Mouse (Mus musculus): ENCODE data around the gene Rxfp2. TPM values are rescaled to one million over a fixed set of nuclear protein-coding genes. Genes with fewer than 3 reads are reported as not detected.

Rxfp2 gene
- total and polyA plus RNA-seq, 3 experiments = 0.16 TPM; not detected in 2

GRCm38 (mm10) chr5:150079866-150080797 lies 61.7 kb downstream of the Rxfp2 start:
- Histone ChIP-seq H3K4me3 (ENCODE audit: low read depth, low read length) (no peak overlapping the region), H3K4me1 (ENCODE audit: insufficient read depth, low read depth, low read length) (no peaks in the 10 kb centered on the region), H3K27me3 (ENCODE audit: insufficient read depth, low read length) (no peaks in the 10 kb centered on the region), H3K9me3 (replicated peaks) (peaks cover 35% of the 10 kb centered on the region), H3K36me3 (replicated peaks) (no peaks in the 10 kb centered on the region)
- no peak for TF ChIP-seq POLR2AphosphoS5 (IDR thresholded peaks at IDR 0.05; ENCODE audit: insufficient replicate concordance, low read depth, low read length)
- no peak for TF ChIP-seq TAL1 (conservative IDR thresholded peaks at IDR 0.05; ENCODE audit: low read depth, low read length)
- TF ChIP-seq CTCF (IDR thresholded peaks at IDR 0.05; ENCODE audit: low read depth, low read length) = no peak
- no peak for TF ChIP-seq GATA2 (IDR thresholded peaks at IDR 0.05; ENCODE audit: borderline replicate concordance, low read depth, low read length)
- no peak for TF ChIP-seq GATA1 (IDR thresholded peaks at IDR 0.05; ENCODE audit: borderline replicate concordance, low read length)
- ATAC-seq (ENCODE audit: extremely low read depth, insufficient number of reproducible peaks, low FRiP score, poor library complexity, severe bottlenecking) (no peak), DNase-seq (ENCODE audit: low spot score) (no peak)

DNA sequence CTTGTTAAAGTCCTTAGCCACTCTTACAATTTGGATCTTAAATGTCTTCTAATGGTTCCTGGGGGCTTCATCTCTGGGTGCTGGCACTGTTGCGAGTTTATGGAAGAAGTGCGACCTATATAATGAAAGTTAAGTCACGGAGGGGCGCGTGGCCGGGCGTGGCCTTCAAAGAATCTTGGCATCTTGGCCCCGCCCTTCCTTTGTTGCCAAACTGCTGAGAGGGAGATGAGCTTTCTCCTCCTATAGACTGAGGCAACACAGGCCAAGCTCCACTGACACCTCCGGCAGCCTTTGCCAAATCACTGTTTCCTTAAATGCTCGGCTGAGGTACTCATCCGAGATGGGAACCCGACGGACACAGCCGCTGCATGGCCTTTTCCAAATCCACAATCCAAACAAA lies 64.2 kb downstream of the Rxfp2 start:
- H3K4me3 ChIP-seq (ENCODE audit: low read depth, low read length) = no peak overlapping the region
- TF ChIP-seq GATA1 (IDR thresholded peaks at IDR 0.05; ENCODE audit: borderline replicate concordance, low read length) = no peak
- TF ChIP-seq CTCF (IDR thresholded peaks at IDR 0.05; ENCODE audit: low read depth, low read length) = no peak
- TF ChIP-seq GATA2 (IDR thresholded peaks at IDR 0.05; ENCODE audit: borderline replicate concordance, low read depth, low read length) = no peak
- TF ChIP-seq POLR2AphosphoS5 (IDR thresholded peaks at IDR 0.05; ENCODE audit: insufficient replicate concordance, low read depth, low read length) = no peak
- TF ChIP-seq TAL1 (conservative IDR thresholded peaks at IDR 0.05; ENCODE audit: low read depth, low read length) = no peak
- H3K36me3 ChIP-seq (replicated peaks) = no peaks in the 10 kb centered on the region
- DNase-seq (ENCODE audit: low spot score) (no peak), ATAC-seq (ENCODE audit: extremely low read depth, insufficient number of reproducible peaks, low FRiP score, poor library complexity, severe bottlenecking) (no peak)
- no peaks in the 10 kb centered on the region for H3K4me1 ChIP-seq (ENCODE audit: insufficient read depth, low read depth, low read length)
- peaks cover 46% of the 10 kb centered on the region for H3K9me3 ChIP-seq (replicated peaks)
- H3K27me3 ChIP-seq (ENCODE audit: insufficient read depth, low read length) = no peaks in the 10 kb centered on the region

GRCm38 (mm10) chr5:150083190-150083589 lies 64.7 kb downstream of the Rxfp2 start:
- no peaks in the 10 kb centered on the region for H3K4me1 ChIP-seq (ENCODE audit: insufficient read depth, low read depth, low read length)
- TF ChIP-seq GATA1 (IDR thresholded peaks at IDR 0.05; ENCODE audit: borderline replicate concordance, low read length) = no peak
- no peak for TF ChIP-seq GATA2 (IDR thresholded peaks at IDR 0.05; ENCODE audit: borderline replicate concordance, low read depth, low read length)
- TF ChIP-seq TAL1 (conservative IDR thresholded peaks at IDR 0.05; ENCODE audit: low read depth, low read length) = no peak
- no peak for TF ChIP-seq POLR2AphosphoS5 (IDR thresholded peaks at IDR 0.05; ENCODE audit: insufficient replicate concordance, low read depth, low read length)
- TF ChIP-seq CTCF (IDR thresholded peaks at IDR 0.05; ENCODE audit: low read depth, low read length) = no peak
- H3K36me3 ChIP-seq (replicated peaks) = no peaks in the 10 kb centered on the region
- ATAC-seq (ENCODE audit: extremely low read depth, insufficient number of reproducible peaks, low FRiP score, poor library complexity, severe bottlenecking) (no peak), DNase-seq (ENCODE audit: low spot score) (no peak)
- H3K27me3 ChIP-seq (ENCODE audit: insufficient read depth, low read length) = no peaks in the 10 kb centered on the region
- H3K9me3 ChIP-seq (replicated peaks) = peaks cover 46% of the 10 kb centered on the region
- no peak overlapping the region for H3K4me3 ChIP-seq (ENCODE audit: low read depth, low read length)

- Histone ChIP-seq H3K4me3 (ENCODE audit: low read depth, low read length) (no peak overlapping the region), H3K4me1 (ENCODE audit: insufficient read depth, low read depth, low read length) (no peaks in the 10 kb centered on the region), H3K36me3 (replicated peaks) (no peaks in the 10 kb centered on the region), H3K27me3 (ENCODE audit: insufficient read depth, low read length) (no peaks in the 10 kb centered on the region), H3K9me3 (replicated peaks) (peaks cover 49% of the 10 kb centered on the region)
- ATAC-seq (ENCODE audit: extremely low read depth, insufficient number of reproducible peaks, low FRiP score, poor library complexity, severe bottlenecking) (peak; percentile 1; the same call in 1 of the 2 replicates), DNase-seq (ENCODE audit: low spot score) (no peak)
- no peak for TF ChIP-seq GATA2 (IDR thresholded peaks at IDR 0.05; ENCODE audit: borderline replicate concordance, low read depth, low read length)
- TF ChIP-seq GATA1 (IDR thresholded peaks at IDR 0.05; ENCODE audit: borderline replicate concordance, low read length) = no peak
- no peak for TF ChIP-seq TAL1 (conservative IDR thresholded peaks at IDR 0.05; ENCODE audit: low read depth, low read length)
- TF ChIP-seq CTCF (IDR thresholded peaks at IDR 0.05; ENCODE audit: low read depth, low read length) = no peak
- TF ChIP-seq POLR2AphosphoS5 (IDR thresholded peaks at IDR 0.05; ENCODE audit: insufficient replicate concordance, low read depth, low read length) = no peak
Observed at GRCm38 (mm10) chr5:150097620-150098019, 79.1 kb downstream of the Rxfp2 start.

- no peak for TF ChIP-seq TAL1 (conservative IDR thresholded peaks at IDR 0.05; ENCODE audit: low read depth, low read length)
- TF ChIP-seq GATA2 (IDR thresholded peaks at IDR 0.05; ENCODE audit: borderline replicate concordance, low read depth, low read length) = no peak
- TF ChIP-seq POLR2AphosphoS5 (IDR thresholded peaks at IDR 0.05; ENCODE audit: insufficient replicate concordance, low read depth, low read length) = no peak
- no peak for TF ChIP-seq GATA1 (IDR thresholded peaks at IDR 0.05; ENCODE audit: borderline replicate concordance, low read length)
- no peak for TF ChIP-seq CTCF (IDR thresholded peaks at IDR 0.05; ENCODE audit: low read depth, low read length)
- no peak for ATAC-seq (ENCODE audit: extremely low read depth, insufficient number of reproducible peaks, low FRiP score, poor library complexity, severe bottlenecking)
Observed at GRCm38 (mm10) chr5:150098754-150099153, 80.3 kb downstream of the Rxfp2 start.

GRCm38 (mm10) chr5:150101789-150102188 lies 83.3 kb downstream of the Rxfp2 start:
- no peak overlapping the region for H3K4me3 ChIP-seq (ENCODE audit: low read depth, low read length)
- DNase-seq (ENCODE audit: low spot score) = no peak
- H3K36me3 ChIP-seq (replicated peaks) = no peaks in the 10 kb centered on the region
- peaks cover 59% of the 10 kb centered on the region for H3K9me3 ChIP-seq (replicated peaks)
- H3K27me3 ChIP-seq (ENCODE audit: insufficient read depth, low read length) = no peaks in the 10 kb centered on the region
- TF ChIP-seq GATA1 (IDR thresholded peaks at IDR 0.05; ENCODE audit: borderline replicate concordance, low read length) (no peak), GATA2 (IDR thresholded peaks at IDR 0.05; ENCODE audit: borderline replicate concordance, low read depth, low read length) (no peak), POLR2AphosphoS5 (IDR thresholded peaks at IDR 0.05; ENCODE audit: insufficient replicate concordance, low read depth, low read length) (no peak), TAL1 (conservative IDR thresholded peaks at IDR 0.05; ENCODE audit: low read depth, low read length) (no peak), CTCF (IDR thresholded peaks at IDR 0.05; ENCODE audit: low read depth, low read length) (no peak)
- ATAC-seq (ENCODE audit: extremely low read depth, insufficient number of reproducible peaks, low FRiP score, poor library complexity, severe bottlenecking) = no peak
- H3K4me1 ChIP-seq (ENCODE audit: insufficient read depth, low read depth, low read length) = no peaks in the 10 kb centered on the region

More at GRCm38 (mm10) chr5:150098754-150099153, 80.3 kb downstream of the Rxfp2 start:
- no peaks in the 10 kb centered on the region for H3K27me3 ChIP-seq (ENCODE audit: insufficient read depth, low read length)
- peaks cover 57% of the 10 kb centered on the region for H3K9me3 ChIP-seq (replicated peaks)
- no peak for DNase-seq (ENCODE audit: low spot score)
- no peak overlapping the region for H3K4me3 ChIP-seq (ENCODE audit: low read depth, low read length)
- H3K4me1 ChIP-seq (ENCODE audit: insufficient read depth, low read depth, low read length) = no peaks in the 10 kb centered on the region
- no peaks in the 10 kb centered on the region for H3K36me3 ChIP-seq (replicated peaks)

Measured in G1E (cell line).